Comparison of ENCODE assay signal across 8 mouse cellular contexts in genomic region chr14:31494349-31494974, GRCm38 (mm10). TPM values are rescaled to one million over a fixed set of nuclear protein-coding genes. Genes with fewer than 3 reads are reported as not detected.
DNase-seq lines count a peak whose midpoint lies in the region; ATAC-seq lines count a peak whose summit lies in the region.

Gene Eaf1 (plus strand): TSS chr14:31494399.

- H3K9ac ChIP-seq in kidney, embryonic 15.5 days = peak within 1 kb of the TSS; percentile 96
- peak within 1 kb of the TSS; percentile 93 for H3K9ac ChIP-seq in forebrain, embryonic 11.5 days (ENCODE audit: low read length)
- peak within 1 kb of the TSS; percentile 93 for H3K9ac ChIP-seq in hindbrain, embryonic 13.5 days
- peak within 1 kb of the TSS; percentile 93 for H3K9ac ChIP-seq in limb, embryonic 13.5 days
- peak within 1 kb of the TSS; percentile 96 for H3K9ac ChIP-seq in midbrain, embryonic 15.5 days

- no peak for DNase-seq in kidney, adult 18-20 months
- no peak for DNase-seq in forebrain, embryonic 11.5 days (ENCODE audit: low spot score)
- no peak for DNase-seq in yolk sac, embryonic 10.5 days (ENCODE audit: low spot score)

- H3K36me3 ChIP-seq in kidney, embryonic 15.5 days = peaks cover 52% of the 10 kb centered on the region
- H3K36me3 ChIP-seq in forebrain, embryonic 11.5 days (ENCODE audit: control insufficient read depth, insufficient read depth, low read length) = no peaks in the 10 kb centered on the region; the same call in 1 of the 2 replicates
- H3K36me3 ChIP-seq in hindbrain, embryonic 13.5 days = peaks cover 46% of the 10 kb centered on the region
- H3K36me3 ChIP-seq in limb, embryonic 13.5 days = peaks cover 33% of the 10 kb centered on the region
- H3K36me3 ChIP-seq in midbrain, embryonic 15.5 days (replicated peaks) = peaks cover 11% of the 10 kb centered on the region; the same call in 1 of the 2 replicates

- no peaks in the 10 kb centered on the region for H3K9me3 ChIP-seq in kidney, embryonic 15.5 days (replicated peaks)
- no peaks in the 10 kb centered on the region for H3K9me3 ChIP-seq in forebrain, embryonic 11.5 days (ENCODE audit: control insufficient read depth, low read length)
- H3K9me3 ChIP-seq in hindbrain, embryonic 13.5 days = no peaks in the 10 kb centered on the region
- H3K9me3 ChIP-seq in limb, embryonic 13.5 days = no peaks in the 10 kb centered on the region
- no peaks in the 10 kb centered on the region for H3K9me3 ChIP-seq in midbrain, embryonic 15.5 days

- H3K27me3 ChIP-seq in kidney, embryonic 15.5 days = no peaks in the 10 kb centered on the region
- no peaks in the 10 kb centered on the region for H3K27me3 ChIP-seq in forebrain, embryonic 11.5 days (ENCODE audit: control insufficient read depth, insufficient read depth, low read length)
- H3K27me3 ChIP-seq in hindbrain, embryonic 13.5 days = no peaks in the 10 kb centered on the region
- no peaks in the 10 kb centered on the region for H3K27me3 ChIP-seq in limb, embryonic 13.5 days
- no peaks in the 10 kb centered on the region for H3K27me3 ChIP-seq in midbrain, embryonic 15.5 days (replicated peaks)

- peak within 1 kb of the TSS; percentile 94 for H3K4me3 ChIP-seq in kidney, embryonic 15.5 days (replicated peaks)
- H3K4me3 ChIP-seq in forebrain, embryonic 11.5 days (ENCODE audit: low read depth, low read length) = peak within 1 kb of the TSS; percentile 92
- peak within 1 kb of the TSS; percentile 97 for H3K4me3 ChIP-seq in hindbrain, embryonic 13.5 days
- H3K4me3 ChIP-seq in limb, embryonic 13.5 days = peak within 1 kb of the TSS; percentile 94
- peak within 1 kb of the TSS; percentile 97 for H3K4me3 ChIP-seq in midbrain, embryonic 15.5 days

- WGBS in kidney, embryonic 15.5 days = 1% methylated on average over 37 of the region's 37 CpGs
- 2% methylated on average over 37 of the region's 37 CpGs for WGBS in forebrain, embryonic 11.5 days
- 1% methylated on average over 37 of the region's 37 CpGs for WGBS in hindbrain, embryonic 13.5 days
- under 1% methylated on average over 37 of the region's 37 CpGs for WGBS in limb, embryonic 13.5 days
- WGBS in midbrain, embryonic 15.5 days = 2% methylated on average over 37 of the region's 37 CpGs

- H3K4me2 ChIP-seq in kidney, embryonic 15.5 days = peak within 1 kb of the TSS; percentile 77
- peak within 1 kb of the TSS; percentile 93 for H3K4me2 ChIP-seq in forebrain, embryonic 11.5 days (ENCODE audit: low read depth, low read length, severe bottlenecking)
- H3K4me2 ChIP-seq in hindbrain, embryonic 13.5 days = peak within 1 kb of the TSS; percentile 90
- H3K4me2 ChIP-seq in limb, embryonic 13.5 days (replicated peaks) = peak within 1 kb of the TSS; percentile 96
- H3K4me2 ChIP-seq in midbrain, embryonic 15.5 days = peak within 1 kb of the TSS; percentile 80

- ATAC-seq in kidney, embryonic 15.5 days (replicated peaks; ENCODE audit: low FRiP score) = peak; percentile 63
- peak; percentile 44 for ATAC-seq in activated CD4-positive, CD25-positive, alpha-beta regulatory T cell, adult 4 months
- ATAC-seq in forebrain, embryonic 11.5 days (replicated peaks; ENCODE audit: low FRiP score) = peak; percentile 61; the same call in 1 of the 2 replicates
- peak; percentile 38 for ATAC-seq in hindbrain, embryonic 13.5 days (ENCODE audit: low FRiP score)
- peak; percentile 18; the same call in 1 of the 2 replicates for ATAC-seq in limb, embryonic 13.5 days (ENCODE audit: low FRiP score, low read depth)
- no peak; the same call in 1 of the 2 replicates for ATAC-seq in midbrain, embryonic 15.5 days (replicated peaks)

- peak within 1 kb of the TSS; percentile 94 for H3K27ac ChIP-seq in kidney, embryonic 15.5 days
- peak within 1 kb of the TSS; percentile 61 for H3K27ac ChIP-seq in forebrain, embryonic 11.5 days (ENCODE audit: low read depth, low read length)
- H3K27ac ChIP-seq in hindbrain, embryonic 13.5 days = peak within 1 kb of the TSS; percentile 93
- H3K27ac ChIP-seq in limb, embryonic 13.5 days = peak within 1 kb of the TSS; percentile 94
- peak within 1 kb of the TSS; percentile 89 for H3K27ac ChIP-seq in midbrain, embryonic 15.5 days

- H3K4me1 ChIP-seq in kidney, embryonic 15.5 days = peaks cover 36% of the 10 kb centered on the region
- H3K4me1 ChIP-seq in forebrain, embryonic 11.5 days (replicated peaks; ENCODE audit: control insufficient read depth, insufficient read depth, low read length) = peaks cover 12% of the 10 kb centered on the region
- peaks cover 45% of the 10 kb centered on the region for H3K4me1 ChIP-seq in hindbrain, embryonic 13.5 days (replicated peaks)
- peaks cover 35% of the 10 kb centered on the region for H3K4me1 ChIP-seq in limb, embryonic 13.5 days
- peaks cover 41% of the 10 kb centered on the region for H3K4me1 ChIP-seq in midbrain, embryonic 15.5 days

RNA-seq across cellular contexts. Expression of gene Eaf1, which starts in this region (rescaled TPM):
- polyA plus RNA-seq in kidney, embryonic 15.5 days (2015; fragmentation: Nextera tagmentation; extraction: Ambion mirVana) = 23.8 and 25.7 TPM in 2 replicates
- polyA plus RNA-seq in activated CD4-positive, CD25-positive, alpha-beta regulatory T cell, adult 4 months (2017; shearing (Covaris generic)) = 10 to 100 TPM; 12.2 to 13.5 TPM
- 24.7 and 25.7 TPM in 2 replicates for polyA plus RNA-seq in forebrain, embryonic 11.5 days (2014; fragmentation: Nextera tagmentation; extraction: Ambion mirVana)
- 9.6 and 10.9 TPM in 2 replicates for polyA plus RNA-seq in hindbrain, embryonic 13.5 days (2015; fragmentation: Nextera tagmentation; extraction: Ambion mirVana)
- polyA plus RNA-seq in limb, embryonic 13.5 days (2015; fragmentation: Nextera tagmentation; extraction: Ambion mirVana) = 21.6 and 24.0 TPM in 2 replicates
- 8.4 and 10.1 TPM in 2 replicates for polyA plus RNA-seq in midbrain, embryonic 15.5 days (2015; fragmentation: Nextera tagmentation; extraction: Ambion mirVana)
